Mouse (Mus musculus) embryonic facial prominence, embryonic 15.5 days (tissue): Measurements from ENCODE around the gene Klhl10. TPM values are rescaled to one million over a fixed set of nuclear protein-coding genes. Genes with fewer than 3 reads are reported as not detected.

Experiments used
- ATAC-seq: fragments of 200-750 bp; cut with Nextera tagmentation; 2 replicates; pipeline ENCODE4 v1.8.0; 2017; ENCODE audit warnings: low read depth, moderate TSS enrichment; ENCODE audit not compliant: insufficient number of reproducible peaks, low FRiP score, low TSS enrichment
- H3K27ac ChIP-seq: fragments of 300-500 bp; sonication (generic); replicated peaks from 2 replicates; pipeline ENCODE4 v1.5.1; 2015; ENCODE audit warnings: mild to moderate bottlenecking, inconsistent platforms
- H3K27me3 ChIP-seq: fragments of 300-500 bp; sonication (generic); 2 replicates; pipeline ENCODE4 v1.6.1; 2015; ENCODE audit warnings: inconsistent platforms
- H3K36me3 ChIP-seq: fragments of 300-500 bp; sonication (generic); 2 replicates; pipeline ENCODE4 v1.6.1; 2015; ENCODE audit warnings: mild to moderate bottlenecking, inconsistent platforms
- H3K4me1 ChIP-seq: fragments of 300-500 bp; sonication (generic); 2 replicates; pipeline ENCODE4 v1.6.1; 2015; ENCODE audit warnings: inconsistent platforms
- H3K4me2 ChIP-seq: fragments of 300-500 bp; sonication (generic); replicated peaks from 2 replicates; pipeline ENCODE4 v1.6.1; 2015; ENCODE audit warnings: mild to moderate bottlenecking, inconsistent platforms
- H3K4me3 ChIP-seq: fragments of 300-500 bp; sonication (generic); replicated peaks from 2 replicates; pipeline ENCODE4 v1.5.1; 2015; ENCODE audit warnings: mild to moderate bottlenecking, inconsistent platforms
- H3K9ac ChIP-seq: fragments of 300-500 bp; sonication (generic); 2 replicates; pipeline ENCODE4 v1.6.1; 2015; ENCODE audit warnings: inconsistent platforms
- H3K9me3 ChIP-seq: fragments of 300-500 bp; sonication (generic); replicated peaks from 2 replicates; pipeline ENCODE4 v1.6.1; 2016; ENCODE audit warnings: inconsistent platforms
- WGBS: fragments of 180-500 bp; shearing (Covaris S2); methylation state at CpG from one replicate; pipeline ENCODE4 v1.1.7; 2015; 5-methylcytosine and 5-hydroxymethylcytosine counted together
- microRNA-seq: library from miRNA; unstranded; fragments of <30 nt; microRNA quantifications from one replicate; pipeline ENCODE4, GENCODE M21; 2016; ENCODE audit warnings: borderline number of aligned reads
- polyA plus RNA-seq: library from polyadenylated mRNA; unstranded; fragments of >200 nt; fragmentation: Nextera tagmentation; extraction: Ambion mirVana; gene quantifications from 2 replicates; pipeline ENCODE4 v1.2.1, GENCODE M21; 2015

The Klhl10 gene
- polyA plus RNA-seq, 1 experiment from 2014 or later = 1.1 TPM

GRCm38 (mm10) chr11:100501321-100501720 is 59.6 kb downstream of the Klhl10 start:
- H3K36me3 ChIP-seq = peaks cover 98% of the 10 kb centered on the region
- no peak overlapping the region for H3K9ac ChIP-seq
- H3K27me3 ChIP-seq = no peaks in the 10 kb centered on the region
- no peak overlapping the region for H3K4me2 ChIP-seq
- WGBS = 38% methylated on average over 6 of the region's 6 CpGs
- no peak for ATAC-seq
- H3K27ac ChIP-seq = no peak overlapping the region
- no peaks in the 10 kb centered on the region for H3K9me3 ChIP-seq
- no peak overlapping the region for H3K4me3 ChIP-seq
- H3K4me1 ChIP-seq = no peaks in the 10 kb centered on the region

GRCm38 (mm10) chr11:100504990-100505660 is 63.4 kb downstream of the Klhl10 start:
- Histone ChIP-seq H3K4me3 (no peak overlapping the region), H3K9me3 (no peaks in the 10 kb centered on the region), H3K4me1 (no peaks in the 10 kb centered on the region), H3K9ac (no peak overlapping the region), H3K27me3 (no peaks in the 10 kb centered on the region), H3K36me3 (peaks cover 95% of the 10 kb centered on the region), H3K27ac (no peak overlapping the region), H3K4me2 (no peak overlapping the region)
- 90% methylated on average over 12 of the region's 12 CpGs for WGBS
- ATAC-seq = no peak

- no peak overlapping the region for H3K9ac ChIP-seq
- H3K36me3 ChIP-seq = peaks cover 90% of the 10 kb centered on the region
- H3K4me2 ChIP-seq = no peak overlapping the region
- 89% methylated on average over 8 of the region's 8 CpGs for WGBS
- no peaks in the 10 kb centered on the region for H3K27me3 ChIP-seq
- no peaks in the 10 kb centered on the region for H3K9me3 ChIP-seq
- H3K27ac ChIP-seq = no peak overlapping the region
- H3K4me1 ChIP-seq = no peaks in the 10 kb centered on the region
- ATAC-seq = no peak
- H3K4me3 ChIP-seq = no peak overlapping the region
These were observed 64.3 kb downstream of the Klhl10 start for GRCm38 (mm10) chr11:100505997-100506396.

Small RNA genes lying within 50 kb of the gene (microRNA-seq; reads per million reads assigned to microRNA genes)
- gene Gm27374 (not detected), gene Mir7116 (not detected)

Other genes starting within 250 kb of the Klhl10 start
- not detected in 2 replicates for gene Krt9, start 248.7 kb upstream of the Klhl10 start, polyA plus RNA-seq
- 1,122 and 1,244 TPM in 2 replicates for gene Krt14, start 234.4 kb upstream of the Klhl10 start, polyA plus RNA-seq
- 6.9 and 7.0 TPM in 2 replicates for gene Krt16, start 193.0 kb upstream of the Klhl10 start, polyA plus RNA-seq
- 399 and 504 TPM in 2 replicates for gene Krt17, start 180.9 kb upstream of the Klhl10 start, polyA plus RNA-seq
- 0.25 and 0.37 TPM in 2 replicates for gene Krt42, start 172.0 kb upstream of the Klhl10 start, polyA plus RNA-seq
- 1,638 and 1,748 TPM in 2 replicates for gene Eif1, start 122.0 kb upstream of the Klhl10 start, polyA plus RNA-seq
- 6.0 and 6.7 TPM in 2 replicates for gene Gast, start 107.5 kb upstream of the Klhl10 start, polyA plus RNA-seq
- 7.0 and 10.6 TPM in 2 replicates for gene Hap1, start 85.8 kb upstream of the Klhl10 start, polyA plus RNA-seq
- 232 and 256 TPM in 2 replicates for gene Jup, start 44.2 kb upstream of the Klhl10 start, polyA plus RNA-seq
- gene P3h4, start 27.1 kb upstream of the Klhl10 start, polyA plus RNA-seq = 89.9 and 91.1 TPM in 2 replicates
- 212 TPM in 2 replicates for gene Fkbp10, start 26.2 kb upstream of the Klhl10 start, polyA plus RNA-seq
- gene Nt5c3b, start 109 bp upstream of the Klhl10 start, polyA plus RNA-seq = 134 and 135 TPM in 2 replicates
- gene Klhl11, start 30.8 kb downstream of the Klhl10 start, polyA plus RNA-seq = 8.2 and 9.9 TPM in 2 replicates
- gene Acly, start 86.1 kb downstream of the Klhl10 start, polyA plus RNA-seq = 137 and 152 TPM in 2 replicates
- gene Ttc25, start 103.7 kb downstream of the Klhl10 start, polyA plus RNA-seq = 3.9 and 6.0 TPM in 2 replicates
- gene Cnp, start 133.0 kb downstream of the Klhl10 start, polyA plus RNA-seq = 32.0 and 33.9 TPM in 2 replicates
- gene Nkiras2, start 177.3 kb downstream of the Klhl10 start, polyA plus RNA-seq = 74.6 and 75.5 TPM in 2 replicates
- 242 and 256 TPM in 2 replicates for gene Dnajc7, start 178.3 kb downstream of the Klhl10 start, polyA plus RNA-seq